Mouse (Mus musculus) frontal cortex, adult (tissue): ENCODE data around the gene Babam1.

ENCODE experiments used
- ATAC-seq: cut with Nextera tagmentation; 2 replicates; pipeline ENCODE4 v1.9.2; 2017; ENCODE audit warnings: mild to moderate bottlenecking, moderate library complexity, mixed read lengths; ENCODE audit not compliant: low TSS enrichment

The Babam1 gene

DNA sequence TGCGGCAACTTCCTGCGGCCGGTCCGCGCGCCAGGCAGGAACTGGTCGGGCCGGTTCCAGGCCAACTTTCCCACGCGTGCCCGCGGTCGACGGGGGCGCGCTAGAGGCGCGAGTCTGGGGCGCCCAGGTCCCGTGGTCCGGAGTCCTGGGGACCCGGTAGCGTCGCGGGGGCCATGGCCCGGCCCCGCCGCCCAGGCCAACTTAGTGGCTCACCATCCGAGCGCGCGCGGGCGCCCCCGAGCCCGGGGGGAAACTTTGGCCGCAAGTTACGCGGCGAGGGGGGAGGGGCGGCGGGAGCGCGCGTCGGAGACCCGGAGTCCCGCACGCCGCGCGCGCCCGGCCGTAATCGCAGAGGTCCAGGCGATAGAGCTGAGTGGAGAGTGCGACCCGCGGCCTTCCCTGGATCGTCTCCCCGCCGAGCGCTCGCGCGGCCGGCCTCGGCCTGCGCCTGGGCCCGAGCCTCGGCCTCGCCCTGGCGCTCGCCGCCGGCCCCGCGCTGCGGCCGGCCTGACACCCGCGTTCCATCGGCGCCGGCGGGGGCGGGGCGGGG, 15.2 kb upstream of the Babam1 start, which contains the start of gene Nr2f6:
Nr2f6 (minus strand) TSS at position 540 of the 550 bp plus-strand sequence.
- ATAC-seq = peak; percentile 8; the same call in 1 of the 2 replicates

DNA sequence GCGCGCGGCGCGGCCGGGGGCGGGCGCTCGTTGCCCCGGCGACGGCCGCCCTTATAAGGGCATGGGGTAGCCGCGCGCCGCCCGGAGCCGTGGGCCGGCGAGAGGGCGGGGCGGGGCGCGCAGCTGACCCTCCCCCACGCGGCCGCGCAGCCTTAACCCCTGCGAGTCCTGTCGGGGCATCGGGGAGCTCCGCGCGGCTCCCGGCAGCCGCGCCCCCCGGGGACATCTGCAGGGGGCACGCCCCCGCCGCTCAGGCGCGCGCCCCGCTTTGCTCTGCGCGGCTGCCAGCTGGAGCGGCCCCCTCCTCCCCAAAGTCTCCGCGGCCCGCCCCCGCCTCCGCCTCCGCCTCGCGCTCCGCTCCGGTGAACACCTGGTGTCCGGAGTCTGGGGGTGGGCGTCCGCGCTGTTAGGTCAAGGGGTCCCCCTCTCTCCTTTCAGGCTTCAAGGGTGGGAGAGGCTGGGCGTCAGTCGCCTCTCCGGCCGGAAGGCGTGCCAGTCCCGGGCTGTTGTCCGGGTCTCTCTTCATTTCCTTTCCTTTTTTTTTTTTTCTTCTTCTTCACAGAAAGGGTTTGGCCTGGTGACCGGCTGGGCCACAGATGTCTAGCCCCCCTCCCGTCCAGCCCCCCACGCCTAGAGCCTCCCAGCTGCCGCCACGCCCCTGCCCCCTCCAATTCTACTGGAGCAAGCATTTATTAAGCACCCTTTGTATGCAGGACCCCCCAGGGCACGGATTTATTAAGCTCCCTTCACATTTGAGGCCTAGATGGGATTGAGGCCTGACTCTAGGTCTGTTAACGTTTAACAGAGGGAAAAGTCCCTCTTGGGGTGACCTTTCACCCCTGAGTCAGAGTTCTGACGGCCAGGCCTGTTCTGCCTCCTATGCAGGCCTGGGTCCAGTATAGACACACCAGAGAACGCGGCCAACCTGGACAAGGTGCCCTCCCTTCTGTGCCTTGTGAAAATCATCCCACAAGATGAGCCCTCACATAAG, 14.4 kb upstream of the Babam1 start:
- peak; percentile 39 for ATAC-seq

DNA sequence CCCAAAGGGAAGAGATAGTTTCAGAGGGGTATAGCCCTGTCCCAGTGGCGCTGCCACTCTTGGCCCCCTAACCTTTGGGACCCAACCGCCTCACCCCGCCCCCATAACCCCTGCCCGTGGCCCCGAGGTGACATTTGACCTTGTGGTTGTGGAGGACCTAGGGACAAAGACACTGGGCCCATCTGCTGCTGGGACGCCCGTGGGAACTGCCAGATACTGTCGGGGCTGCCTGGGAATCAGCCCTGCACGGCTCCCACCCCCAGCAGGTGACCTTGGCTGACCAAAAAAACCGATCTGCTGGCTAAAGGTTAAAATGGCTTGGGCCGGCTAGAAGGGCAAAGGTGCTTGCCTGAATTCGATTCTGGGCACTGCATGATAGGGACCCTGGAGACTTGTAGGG, 13.3 kb upstream of the Babam1 start:
- ATAC-seq = no peak

DNA sequence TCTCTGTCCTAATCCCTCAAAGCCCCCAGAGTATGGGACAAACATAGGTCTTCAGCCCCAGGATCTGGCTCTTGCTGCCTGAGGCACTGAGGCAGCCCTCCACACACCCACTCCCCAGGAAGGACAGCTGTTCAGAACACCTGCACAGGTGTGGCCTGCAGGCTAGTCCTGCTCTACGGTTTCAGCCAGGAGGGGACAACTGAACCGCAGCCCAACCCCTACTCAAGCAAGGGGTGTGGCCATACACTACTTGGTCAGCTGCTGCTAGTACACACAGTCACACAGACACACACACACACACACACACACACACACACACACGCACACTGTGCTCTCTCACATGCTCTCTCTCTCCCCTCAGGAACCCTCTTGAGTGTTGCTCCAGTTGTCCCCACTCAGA, 12.8 kb upstream of the Babam1 start:
- no peak for ATAC-seq

GRCm38 (mm10) chr8:71385212-71385835, 11.3 kb upstream of the Babam1 start:
- ATAC-seq = no peak

GRCm38 (mm10) chr8:71388267-71388666, 8.4 kb upstream of the Babam1 start:
- ATAC-seq = no peak

GRCm38 (mm10) chr8:71391696-71392095, 5.0 kb upstream of the Babam1 start:
- no peak for ATAC-seq

- no peak for ATAC-seq
These were observed 4.3 kb upstream of the Babam1 start for GRCm38 (mm10) chr8:71392391-71392790.

- no peak for ATAC-seq
These were observed 3.8 kb upstream of the Babam1 start for GRCm38 (mm10) chr8:71392871-71393270.

- no peak for ATAC-seq
These were observed 2.2 kb upstream of the Babam1 start for GRCm38 (mm10) chr8:71394481-71394880.

DNA sequence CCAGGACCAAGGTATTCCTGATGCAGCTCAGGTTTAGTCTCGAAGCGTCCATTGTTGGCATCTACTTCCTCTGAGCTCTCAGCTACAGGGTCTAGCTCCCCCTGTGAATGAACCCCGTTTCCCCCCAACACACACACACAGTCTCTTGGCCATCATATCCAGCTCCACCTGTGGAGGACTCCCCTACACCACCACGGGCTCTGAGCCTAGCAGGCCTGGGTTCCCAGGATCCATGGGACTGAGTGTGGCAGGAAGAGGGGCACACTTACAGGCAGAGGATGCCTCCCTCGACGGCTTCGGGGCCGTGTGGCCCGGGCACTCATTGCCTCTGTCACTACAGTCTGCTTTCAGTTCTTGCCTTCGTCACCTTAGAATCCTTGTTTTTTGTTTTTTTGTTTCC, 1.6 kb upstream of the Babam1 start:
- no peak for ATAC-seq

- no peak for ATAC-seq
These were observed 1.0 kb upstream of the Babam1 start, which contains the start of gene Ushbp1 for GRCm38 (mm10) chr8:71395629-71396028. Gene Ushbp1 (minus strand): TSS chr8:71395802.

DNA sequence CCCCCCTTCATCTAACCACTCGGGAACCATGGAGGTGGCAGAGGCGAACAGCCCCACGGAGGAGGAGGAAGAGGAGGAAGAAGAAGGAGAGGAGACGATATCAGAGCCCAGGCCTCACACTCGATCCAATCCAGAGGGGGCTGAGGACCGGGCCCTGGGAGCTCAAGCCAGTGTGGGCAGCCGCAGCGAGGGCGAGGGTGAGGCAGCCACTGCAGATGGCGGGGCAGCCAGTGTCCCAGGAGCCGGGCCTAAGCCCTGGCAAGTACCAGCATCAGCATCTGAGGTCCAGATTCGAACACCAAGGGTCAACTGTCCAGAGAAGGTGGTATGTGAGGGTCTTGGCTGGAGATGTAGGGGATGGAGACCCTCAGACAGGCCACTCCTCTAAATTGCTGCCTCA, 1.0 kb downstream of the Babam1 start:
- no peak for ATAC-seq

DNA sequence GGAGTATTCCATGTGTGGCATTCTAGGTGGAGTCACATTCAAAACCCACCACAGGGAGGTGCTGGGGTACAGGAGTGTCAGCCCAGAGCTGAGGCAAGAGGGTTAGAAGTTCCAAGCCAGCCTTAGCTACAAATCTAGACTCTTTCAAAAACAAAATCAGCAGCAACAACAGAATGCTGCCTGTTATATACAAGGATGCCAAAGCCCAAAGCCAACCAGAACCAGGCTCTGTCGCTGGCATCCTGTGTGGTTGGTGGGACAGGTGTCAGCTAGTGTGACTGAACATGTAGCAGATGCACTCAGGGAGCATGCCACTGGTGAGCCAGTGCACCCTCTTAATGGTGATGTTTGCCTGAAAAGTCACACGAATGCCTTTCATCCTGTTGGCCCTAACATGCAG, 4.2 kb downstream of the Babam1 start:
- ATAC-seq = no peak

DNA sequence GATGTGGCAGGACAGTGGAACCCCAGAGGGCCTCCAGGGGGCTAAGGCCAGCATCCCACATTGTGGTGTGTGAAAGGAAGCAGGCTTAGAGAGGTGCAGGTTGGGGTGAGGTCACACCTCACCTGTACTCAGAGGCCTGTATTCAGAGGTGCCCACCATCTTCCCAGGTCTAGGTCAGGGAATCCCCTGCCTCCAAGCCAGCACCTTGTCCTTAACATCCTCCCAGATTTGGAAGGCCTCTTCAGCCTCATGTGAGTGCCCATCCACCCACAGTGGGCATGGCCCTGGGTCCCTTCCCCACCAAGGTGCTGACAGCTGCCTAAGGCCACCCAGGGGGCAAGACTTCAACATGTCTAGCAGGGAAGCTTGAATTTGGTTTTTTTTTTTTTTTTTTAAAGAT, 4.8 kb downstream of the Babam1 start:
- ATAC-seq = no peak

DNA sequence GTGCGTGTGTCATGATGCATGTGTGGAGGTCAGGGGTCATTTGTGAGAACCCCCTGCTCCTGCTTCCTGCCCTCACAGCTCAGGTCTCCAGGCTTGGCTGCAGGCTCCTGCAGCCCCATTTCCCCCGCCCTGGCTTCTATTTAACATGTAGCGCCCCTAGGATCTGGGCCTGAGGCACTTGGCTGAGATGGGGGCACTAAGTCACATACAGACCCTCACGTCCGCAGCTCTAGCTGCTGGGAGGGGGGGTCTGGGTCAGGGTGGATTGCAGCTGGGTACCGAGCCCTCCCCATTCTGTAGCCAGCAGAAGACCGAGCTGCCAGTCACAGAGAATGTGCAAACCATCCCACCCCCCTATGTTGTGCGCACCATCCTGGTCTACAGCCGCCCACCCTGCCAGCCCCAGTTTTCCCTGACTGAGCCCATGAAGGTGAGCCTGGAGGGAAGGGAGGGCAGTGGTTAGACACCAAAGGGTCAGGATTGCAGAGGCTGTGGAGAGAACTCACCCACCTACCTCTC, 5.8 kb downstream of the Babam1 start:
- no peak for ATAC-seq

- no peak for ATAC-seq
These were observed 6.6 kb downstream of the Babam1 start for GRCm38 (mm10) chr8:71403107-71403885.

- ATAC-seq = no peak
These were observed 7.3 kb downstream of the Babam1 start for GRCm38 (mm10) chr8:71404011-71404410.

- ATAC-seq = no peak
These were observed 8.3 kb downstream of the Babam1 start for GRCm38 (mm10) chr8:71404951-71405351.

DNA sequence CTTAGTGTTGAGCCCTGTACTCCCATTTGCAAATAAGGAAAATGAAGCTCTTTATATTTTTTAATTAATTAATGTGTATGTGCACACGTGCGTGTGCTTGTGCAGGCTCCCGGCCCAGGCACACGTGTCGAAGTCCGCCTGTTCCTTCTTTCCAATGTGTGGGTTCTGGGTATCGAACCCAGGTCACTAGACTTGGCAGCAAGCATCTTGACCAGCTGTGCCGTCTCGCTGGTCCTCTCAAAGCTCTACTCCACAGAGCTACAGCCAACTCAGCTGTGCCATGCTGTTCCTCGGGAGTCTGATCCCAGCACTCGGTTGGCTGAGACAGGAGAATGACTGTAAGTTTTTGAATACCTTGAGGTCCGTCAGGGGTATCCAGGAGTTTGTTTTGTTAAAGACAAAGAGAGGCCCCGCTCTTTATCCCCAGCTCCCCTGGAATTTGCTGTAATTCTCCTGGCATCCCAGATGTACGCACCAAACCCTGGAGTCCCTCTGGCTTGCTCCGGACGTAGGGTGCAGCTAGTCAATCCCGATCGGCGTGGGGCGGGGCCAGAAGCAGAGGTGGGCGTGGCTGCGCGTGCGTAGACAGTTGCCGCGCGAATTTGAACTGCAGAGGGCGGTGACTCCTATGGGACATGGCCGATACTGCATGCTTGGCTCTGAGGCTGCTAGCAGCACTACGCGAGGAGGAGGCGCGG, 8.9 kb downstream of the Babam1 start, which contains the start of gene Ankle1:
Ankle1 (plus strand) TSS at position 610 of the 698 bp plus-strand sequence.
- ATAC-seq = peak; percentile 86
